Mouse (Mus musculus) telencephalon, adult 2 months (tissue): ENCODE results near the gene Diaph3.

Experiments
- DNase-seq: peaks from one replicate; pipeline ENCODE4 v3.0.0-alpha.2; 2011; ENCODE audit warnings: low read depth, low spot score

The Diaph3 gene

DNA sequence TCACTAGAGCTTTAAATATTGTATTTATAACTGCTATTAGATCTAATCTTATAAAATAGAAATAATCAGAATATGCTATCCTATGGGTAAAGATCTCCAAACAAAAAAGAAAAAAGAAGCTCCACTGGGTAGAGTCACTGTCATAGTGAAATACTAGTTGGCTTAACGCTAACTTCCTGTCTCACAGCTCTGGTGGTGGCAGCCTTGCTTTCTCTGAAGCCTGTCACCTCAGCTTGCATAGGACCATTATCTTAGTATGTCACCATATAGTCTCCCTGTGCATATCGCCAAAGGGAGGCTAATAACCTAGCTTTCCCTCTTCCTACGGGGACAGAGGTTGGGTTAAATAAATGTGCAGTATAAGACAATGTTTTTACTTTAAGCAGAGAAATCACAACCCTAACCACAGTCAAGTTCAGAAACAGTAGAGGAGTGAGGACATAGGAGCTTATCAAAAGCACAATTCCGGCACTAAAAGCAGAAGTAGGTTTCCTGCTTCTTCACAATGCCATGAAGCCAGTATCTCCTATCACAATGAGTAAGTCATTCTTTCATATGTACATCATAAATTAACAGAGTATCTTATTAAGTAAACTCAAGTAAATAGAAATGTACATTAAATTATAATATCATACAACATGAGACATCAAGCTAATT lies 293.8 kb downstream of the Diaph3 start:
- DNase-seq: no peak

DNA sequence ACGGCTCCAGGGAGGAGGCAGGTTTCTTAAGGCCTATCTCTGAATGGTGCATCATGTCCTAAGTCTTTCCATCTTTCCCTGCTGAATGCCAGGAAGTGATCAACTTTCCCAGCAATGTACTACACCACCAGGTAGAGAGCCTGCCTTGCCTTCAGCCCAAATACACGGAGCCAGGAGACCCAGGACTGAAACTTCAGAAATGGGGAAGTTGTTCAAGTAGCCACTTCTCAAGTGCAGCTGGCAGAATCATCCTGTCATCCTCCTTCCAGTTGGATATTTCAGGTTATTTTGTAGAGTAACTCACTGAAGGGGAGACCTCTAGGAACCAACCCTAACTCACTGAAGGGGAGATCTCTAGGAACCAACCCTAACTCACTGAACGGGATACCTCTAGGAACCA lies 297.0 kb downstream of the Diaph3 start:
- DNase-seq: no peak

DNA sequence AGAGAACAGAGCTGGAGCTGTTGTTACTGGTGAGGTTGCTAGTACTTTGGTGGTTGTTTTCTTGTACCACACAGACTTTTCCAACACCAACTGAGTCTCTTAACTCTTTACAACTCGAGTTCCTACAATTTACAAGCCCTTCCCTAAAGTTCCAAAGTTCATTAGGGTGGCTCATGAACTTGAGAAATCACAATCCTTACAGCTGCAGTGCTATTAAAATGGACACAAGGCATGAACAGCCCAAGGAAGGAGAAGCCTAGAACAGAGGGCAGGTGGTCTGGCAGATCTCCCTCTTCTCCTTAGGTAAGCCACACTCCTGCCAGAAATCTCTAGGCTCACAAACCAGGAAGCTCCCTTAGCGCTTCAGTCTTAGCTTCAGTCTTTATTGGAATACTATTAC lies 303.4 kb downstream of the Diaph3 start:
- no peak for DNase-seq

DNA sequence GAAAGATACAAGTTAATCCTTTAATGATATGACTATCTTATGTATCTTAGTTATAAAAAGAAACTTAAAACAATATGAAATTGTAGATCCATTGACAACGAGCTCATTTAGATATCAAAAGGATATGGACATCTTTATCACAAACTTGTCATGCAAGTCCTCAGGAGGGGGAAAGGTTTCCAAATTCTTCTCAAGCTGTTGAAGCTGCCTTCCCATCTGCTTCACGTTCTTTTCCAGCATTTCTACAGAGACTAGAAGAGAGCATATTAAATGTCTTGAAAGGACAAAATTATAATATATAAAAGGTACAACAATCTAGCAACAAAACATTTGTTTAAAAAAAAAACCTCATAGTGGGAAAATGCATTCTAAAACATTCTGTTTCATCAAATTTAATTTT lies 306.2 kb downstream of the Diaph3 start:
- DNase-seq: no peak

DNA sequence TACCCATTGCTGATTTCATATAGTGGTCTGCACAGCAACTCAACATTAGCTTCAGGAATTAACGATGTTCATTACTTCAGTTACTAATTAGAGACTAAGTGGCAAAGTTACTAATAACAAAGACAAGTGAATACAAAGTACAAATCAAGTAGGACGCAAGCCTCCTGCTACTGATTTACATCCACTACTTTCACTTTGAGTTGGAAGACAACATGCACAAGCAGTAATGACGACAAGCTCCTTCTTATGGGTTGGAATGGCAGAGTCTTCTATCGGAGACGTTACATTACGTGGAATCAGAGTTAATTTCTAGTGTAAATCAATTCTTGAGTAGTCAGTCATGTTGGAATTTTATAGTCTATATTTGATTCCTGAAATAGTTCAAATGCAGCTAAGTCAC lies 306.8 kb downstream of the Diaph3 start:
- no peak for DNase-seq

DNA sequence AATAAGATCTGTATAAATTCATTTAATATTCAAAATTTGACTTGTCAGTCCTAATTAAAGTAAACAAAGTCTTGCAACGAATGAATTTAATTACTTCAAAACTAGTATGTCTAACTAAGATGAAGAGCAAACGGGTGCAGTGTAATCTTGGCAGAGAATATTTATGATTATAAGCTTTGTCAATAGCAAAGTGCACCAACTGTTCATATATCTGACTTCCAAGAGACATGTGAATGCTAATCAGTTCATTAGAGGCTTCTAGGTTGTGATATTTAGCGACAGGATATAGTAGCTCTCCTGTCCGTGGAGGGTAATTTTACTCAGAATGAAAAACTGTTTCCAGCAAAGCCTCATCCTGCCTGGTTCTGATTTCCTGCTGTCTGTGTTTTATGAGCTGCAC lies 308.0 kb downstream of the Diaph3 start:
- DNase-seq: no peak

DNA sequence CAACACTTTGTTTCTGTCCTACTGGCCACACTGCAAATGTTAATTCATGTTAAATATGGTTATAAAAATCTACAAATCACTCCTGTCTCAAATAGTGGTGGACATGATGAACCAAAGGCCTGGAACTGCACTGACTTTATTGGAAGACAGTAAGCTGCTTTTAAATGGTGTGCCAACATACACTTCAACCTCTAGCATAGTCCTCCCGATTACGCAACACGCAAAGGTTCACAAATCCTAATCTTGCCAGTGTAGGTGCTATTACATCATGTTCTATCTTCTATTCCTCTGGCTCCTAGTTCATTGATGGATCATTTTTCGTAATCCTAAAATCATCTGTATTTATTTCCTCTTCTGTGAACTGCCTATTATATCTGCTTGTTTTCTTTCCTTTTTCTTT lies 324.8 kb downstream of the Diaph3 start:
- no peak for DNase-seq

DNA sequence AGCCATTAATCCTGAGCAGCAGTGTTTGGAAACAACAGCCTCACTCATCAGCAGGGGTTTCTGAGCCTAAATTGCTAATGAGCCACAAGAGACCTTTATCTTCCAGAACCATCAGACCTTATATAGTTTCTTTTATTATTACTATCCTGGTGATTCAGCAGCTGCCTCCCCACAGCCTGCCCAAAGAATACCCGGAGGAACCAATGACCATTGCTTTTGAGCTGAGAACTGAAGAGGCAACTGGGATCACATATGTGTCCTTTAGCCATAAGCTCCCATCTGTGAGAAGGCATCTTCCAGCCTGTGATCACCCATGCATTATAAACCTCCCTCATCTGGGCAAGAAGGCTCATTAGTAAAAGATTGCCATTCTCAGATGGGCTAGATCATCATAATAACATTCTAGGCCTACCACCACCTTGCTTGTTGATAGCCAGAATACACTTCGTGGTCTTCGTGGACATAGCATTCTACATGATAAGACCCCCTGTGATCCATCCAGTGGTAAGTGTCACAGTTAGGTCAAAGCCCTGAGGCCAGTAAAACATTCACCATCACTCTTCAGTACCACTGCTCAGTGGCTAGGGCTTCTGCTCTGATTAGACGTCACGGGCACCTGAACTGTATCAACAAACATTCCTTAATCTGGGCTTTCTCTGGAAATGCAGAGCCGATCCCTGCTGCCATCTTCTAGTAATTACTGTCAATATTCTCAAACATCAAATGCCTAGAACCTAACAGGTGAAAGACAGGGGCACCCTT lies 352.0 kb downstream of the Diaph3 start:
- no peak for DNase-seq

DNA sequence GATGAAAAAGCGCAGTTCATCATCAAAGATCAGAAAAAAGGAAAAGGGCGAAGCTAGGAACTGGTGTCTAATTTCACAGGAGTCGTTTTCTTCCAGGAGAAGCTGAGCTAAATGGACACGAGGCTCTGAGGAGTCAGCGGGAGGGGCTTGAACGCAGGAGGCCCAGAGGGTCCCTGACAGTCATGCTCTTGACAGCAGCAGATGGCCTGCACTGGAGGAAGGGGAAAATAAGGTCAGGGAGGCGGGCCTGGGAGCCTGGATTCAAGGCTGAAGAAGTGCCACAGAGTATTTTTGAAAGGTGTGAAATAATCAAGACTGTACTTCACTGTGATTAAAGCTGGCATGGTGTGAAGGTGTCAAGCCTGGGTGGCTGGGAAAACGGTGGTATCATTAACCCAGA lies 354.2 kb downstream of the Diaph3 start:
- no peak for DNase-seq

DNA sequence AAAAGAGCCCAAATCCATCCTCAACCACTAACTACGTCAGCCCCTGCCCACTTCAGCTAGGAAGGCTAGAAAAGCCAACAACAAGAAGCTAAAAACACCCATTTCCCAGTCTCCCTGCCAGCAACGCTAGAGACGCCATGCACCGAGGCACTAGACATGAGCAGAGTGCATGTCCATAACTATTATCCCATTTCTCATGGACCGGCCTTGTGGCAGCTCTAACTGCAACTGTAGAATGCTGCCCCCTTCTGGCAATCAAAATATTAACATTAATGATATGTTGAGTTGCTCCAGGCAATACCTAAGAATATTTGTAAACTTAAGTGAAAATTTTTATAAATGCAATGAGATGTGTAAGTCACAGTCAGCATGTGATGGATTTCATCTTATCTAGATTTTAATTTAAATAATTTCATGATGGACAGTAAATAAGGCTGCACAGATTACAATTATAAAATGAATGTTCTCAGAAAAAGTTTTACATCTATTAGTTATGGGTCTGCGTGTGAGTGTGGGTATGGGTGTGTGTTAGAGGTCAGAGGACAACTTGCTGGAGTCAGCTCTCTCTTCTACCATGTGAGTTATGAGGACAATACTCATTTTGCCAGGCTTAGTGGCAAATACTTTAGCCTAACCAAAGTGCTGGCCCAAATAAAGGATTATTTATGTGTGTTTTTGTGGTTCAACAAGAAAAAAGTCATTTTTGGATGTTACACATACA lies 359.3 kb downstream of the Diaph3 start:
- peak; percentile 27 for DNase-seq

DNA sequence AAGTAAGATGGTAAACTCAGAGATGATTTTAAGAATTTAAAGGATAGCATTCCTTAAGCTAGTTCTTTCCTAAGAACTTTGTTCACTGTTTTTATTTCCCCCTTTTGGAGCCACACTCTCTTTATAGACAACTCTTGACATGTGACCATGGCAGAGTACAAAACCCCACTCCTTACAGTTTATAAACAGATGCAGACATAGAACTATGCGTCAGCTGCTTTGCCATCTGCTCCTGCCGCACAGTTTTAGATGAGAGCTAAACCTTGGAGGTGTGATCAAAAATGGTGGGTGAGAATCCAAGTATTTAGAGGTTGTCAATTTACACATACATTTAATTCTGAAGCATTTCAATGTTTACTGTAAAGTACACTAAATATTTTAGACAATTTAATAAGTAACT lies 367.7 kb downstream of the Diaph3 start:
- peak; percentile 72 for DNase-seq

DNA sequence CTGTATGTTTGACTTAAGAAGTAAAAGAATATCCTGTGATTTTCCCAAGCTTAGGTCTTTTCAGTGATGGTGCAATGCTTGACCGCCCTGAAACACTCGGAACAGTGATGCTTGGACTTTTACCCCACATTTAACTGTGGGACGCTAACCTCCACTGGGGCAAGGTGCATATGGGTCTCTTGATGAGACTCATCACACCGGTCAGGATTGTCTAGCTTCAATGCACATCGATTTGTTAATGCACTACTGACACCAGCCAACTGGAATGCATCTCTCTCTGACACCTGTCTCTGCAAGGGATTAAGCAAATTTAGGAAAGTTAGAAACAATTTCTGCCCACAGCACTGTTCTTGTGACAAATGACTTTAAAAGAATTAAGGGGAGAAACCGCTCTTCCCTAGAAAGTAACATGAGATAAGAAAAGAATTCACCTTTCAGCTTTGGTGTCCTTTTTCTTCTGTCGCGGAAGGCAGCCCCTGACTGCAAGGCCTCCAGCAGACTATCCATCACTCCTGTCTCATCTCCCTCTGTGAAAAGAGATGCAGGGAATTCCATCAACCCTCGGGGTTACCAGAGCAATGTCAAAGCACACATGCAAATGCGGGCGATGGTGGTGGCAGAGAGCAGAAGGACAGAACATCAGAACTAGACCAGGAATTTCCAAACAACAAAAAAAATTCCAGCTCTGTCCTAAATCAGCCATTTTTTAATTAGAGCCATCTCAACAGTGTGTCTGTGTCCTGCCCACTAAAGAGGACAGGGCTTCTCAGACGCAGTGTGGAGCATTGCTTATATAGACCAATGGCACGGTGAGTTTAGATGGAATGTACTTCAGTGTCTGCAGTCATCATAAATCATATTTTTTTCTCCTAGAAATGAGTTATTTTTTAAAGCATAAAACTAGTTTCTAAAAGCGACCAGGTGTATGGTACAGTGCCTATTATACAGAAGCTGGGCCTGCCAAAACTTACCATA lies 368.6 kb downstream of the Diaph3 start:
- DNase-seq: no peak

DNA sequence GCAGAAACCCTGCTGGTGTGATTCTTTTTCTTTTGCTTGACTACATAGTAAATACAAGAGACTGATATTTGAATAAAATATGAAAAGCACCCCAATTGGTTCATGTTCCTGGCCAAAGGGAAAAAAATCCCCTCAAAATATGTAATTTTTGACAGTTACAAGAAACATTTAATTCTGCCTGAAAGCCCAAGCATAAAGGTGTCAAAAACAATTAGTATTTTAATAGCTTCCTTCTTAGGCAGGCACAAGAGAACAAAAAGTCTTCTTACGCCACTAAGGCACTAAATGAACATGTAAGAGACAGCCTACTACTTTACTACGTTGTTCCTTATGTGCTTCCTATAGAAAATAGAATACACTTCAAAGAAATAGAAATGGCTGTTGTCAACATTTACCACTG lies 376.7 kb downstream of the Diaph3 start:
- no peak for DNase-seq

DNA sequence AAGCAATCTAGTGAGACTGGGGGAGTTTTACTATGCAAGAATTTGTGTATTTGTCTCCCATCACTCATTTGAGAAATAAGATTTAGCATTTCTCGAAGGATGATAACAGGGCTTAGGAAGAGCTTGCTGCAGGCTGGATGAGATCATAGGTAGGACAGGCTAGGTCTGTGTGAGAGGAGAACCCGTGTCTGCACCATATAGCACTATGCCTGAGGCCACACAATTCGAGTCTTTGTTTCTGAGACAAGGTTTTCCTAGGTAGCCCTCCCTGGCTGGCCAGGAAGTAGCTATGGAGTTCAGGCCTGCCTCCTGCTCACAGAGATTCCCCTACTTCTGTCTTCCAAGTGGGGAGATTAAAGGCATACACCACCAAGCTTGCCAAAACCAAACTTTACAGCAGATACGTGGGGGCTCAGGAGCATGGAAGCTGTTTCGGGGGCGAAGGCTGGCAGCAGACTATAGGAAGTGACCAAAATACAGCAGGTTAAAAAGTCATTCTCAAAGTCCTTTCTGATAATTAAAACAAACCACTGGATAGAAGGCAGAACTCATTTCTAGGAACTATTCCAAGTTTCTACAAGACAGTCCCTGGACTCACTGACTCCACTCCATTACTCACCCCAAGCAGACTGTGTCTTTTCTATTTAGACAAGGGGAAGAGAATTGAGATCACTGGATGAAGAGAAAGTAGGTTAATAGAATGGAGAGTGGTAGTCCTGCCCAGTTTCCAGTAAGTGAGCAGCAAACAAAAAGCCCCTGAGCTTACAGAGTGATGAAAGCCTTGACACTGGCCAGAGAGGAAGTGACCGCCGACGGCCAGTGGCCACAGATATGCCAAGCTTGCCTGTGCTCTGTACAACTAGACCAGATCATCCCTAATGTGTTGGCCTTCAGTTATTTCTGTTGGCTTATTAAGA lies 383.2 kb downstream of the Diaph3 start:
- no peak for DNase-seq

DNA sequence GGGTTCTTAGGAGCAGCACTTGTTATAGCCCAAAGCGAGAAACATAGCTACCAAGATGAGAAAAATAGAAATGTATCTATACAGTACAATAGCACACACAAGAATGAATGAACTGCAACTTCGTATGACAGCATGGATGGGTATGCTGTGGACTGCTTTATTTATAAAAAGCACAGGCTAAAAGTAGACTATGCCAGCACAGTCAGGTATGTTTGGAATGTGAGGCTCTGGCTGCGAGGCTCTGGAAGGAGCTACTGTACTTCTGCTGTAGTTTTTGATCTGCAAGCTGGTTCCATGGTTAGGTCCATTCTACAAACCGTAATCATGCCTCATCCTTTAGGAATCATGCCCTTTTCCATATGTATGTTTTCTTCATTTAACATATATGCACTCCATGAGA lies 383.9 kb downstream of the Diaph3 start:
- DNase-seq: no peak

DNA sequence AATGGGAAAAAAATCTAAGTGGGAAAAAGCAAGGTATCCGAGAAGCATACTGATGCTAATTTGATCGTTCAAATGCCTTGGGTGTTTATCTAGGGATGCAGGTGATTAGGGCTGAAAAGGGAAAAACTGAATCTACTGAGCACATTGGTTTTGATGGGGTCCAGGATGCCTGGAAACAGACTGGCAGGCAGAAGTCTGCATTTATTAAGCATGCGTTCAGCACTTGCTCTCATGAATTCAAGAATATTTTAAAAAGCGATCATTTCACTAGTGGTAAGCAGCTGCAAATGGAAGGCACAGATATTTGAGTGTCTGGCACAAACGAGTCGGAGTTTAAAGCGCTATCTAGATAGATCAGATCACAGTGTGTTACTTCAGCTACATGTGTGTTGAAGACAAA lies 390.7 kb downstream of the Diaph3 start:
- DNase-seq: no peak

DNA sequence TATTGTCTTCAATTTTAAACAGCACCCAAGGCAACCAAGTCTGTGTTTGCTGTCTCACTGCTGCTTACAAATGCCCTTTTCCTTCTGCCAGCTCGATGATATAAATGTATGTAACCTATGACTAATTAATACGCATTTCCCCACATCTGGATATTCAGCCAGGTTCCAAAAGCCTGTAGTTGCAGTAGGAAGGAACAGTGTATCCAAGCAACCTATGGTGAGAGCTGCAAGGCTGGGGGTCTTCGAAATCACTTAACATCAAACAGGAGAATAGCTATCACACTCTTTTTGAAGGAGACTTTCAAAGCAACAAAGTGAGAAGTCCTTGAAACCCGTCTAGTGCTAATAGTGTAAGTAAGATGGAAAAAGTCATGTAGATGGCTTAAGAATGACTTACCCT lies 391.6 kb downstream of the Diaph3 start:
- DNase-seq: no peak

DNA sequence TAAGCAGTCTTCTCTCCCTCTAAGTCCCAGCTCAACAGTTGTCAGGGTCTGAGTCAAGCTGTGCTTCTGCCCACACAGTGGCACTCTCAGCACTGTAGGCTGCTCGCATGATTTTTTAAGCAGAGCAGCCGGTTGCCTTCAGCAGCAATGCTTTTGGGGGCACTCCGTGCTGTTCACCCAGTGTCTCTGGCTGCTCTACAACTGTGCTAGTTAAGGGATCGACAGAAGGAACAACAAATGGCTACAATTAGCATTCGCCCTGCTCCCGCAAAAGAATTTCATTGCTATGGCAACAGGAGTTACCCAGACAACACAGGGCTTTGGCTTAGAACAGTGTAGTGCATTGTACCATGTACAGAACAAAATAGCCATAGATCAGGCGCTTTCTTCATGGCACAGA lies 392.2 kb downstream of the Diaph3 start:
- peak; percentile 96 for DNase-seq

DNA sequence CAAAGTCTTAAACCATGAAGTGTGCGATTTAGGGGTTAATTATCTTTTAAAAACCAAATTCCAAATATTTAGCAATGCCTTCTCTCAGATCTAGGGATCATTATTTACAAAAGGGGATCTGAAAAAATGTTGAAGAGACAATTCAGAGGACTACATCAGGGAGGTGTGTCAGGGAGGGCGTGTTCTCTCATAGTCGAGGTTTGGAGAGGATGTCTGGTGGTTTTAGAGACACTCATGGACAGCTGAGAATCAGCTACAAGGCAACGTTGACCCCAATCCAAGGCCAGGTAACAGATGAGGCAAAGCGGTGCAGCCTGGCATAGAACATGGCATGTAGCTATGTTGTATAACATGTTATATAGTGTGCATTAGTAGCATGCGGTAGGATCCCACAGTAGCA lies 396.5 kb downstream of the Diaph3 start:
- no peak for DNase-seq

DNA sequence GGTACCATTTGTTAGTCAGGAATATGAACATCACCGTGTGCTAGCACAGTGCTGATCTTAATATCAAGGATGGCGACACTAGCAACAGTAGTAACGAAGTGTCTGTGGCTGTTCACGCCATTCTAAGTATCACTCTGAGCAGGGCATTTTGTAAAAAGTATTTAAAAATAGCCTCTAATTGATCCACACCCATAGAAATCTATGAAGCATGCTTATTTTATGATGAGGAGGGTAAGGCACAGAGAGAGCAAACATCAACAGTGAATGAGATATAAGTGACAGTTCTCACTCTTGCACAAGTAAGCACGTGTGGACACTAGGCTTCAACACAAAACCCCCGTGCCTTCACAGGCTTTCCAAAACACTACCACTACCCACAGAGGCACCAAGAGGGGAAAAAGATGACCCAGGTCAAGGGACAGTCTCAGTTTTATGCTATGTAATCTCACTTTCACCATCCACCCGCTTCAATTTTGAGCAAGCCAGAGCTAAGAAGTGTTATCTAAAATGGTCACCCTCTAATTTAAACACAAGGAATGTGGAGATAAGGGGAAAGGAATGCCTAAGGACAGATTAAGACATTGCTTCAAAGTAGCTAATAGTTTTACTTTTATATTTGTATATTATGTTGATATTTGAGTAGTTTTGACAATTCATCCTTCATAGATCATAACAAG lies 399.0 kb downstream of the Diaph3 start:
- no peak for DNase-seq
